Mouse (Mus musculus) cortical plate, adult 2 months (tissue): Measurements from ENCODE around the gene Pigh. TPM values are rescaled to one million over a fixed set of nuclear protein-coding genes. Genes with fewer than 3 reads are reported as not detected.

Experiments
- H3K27ac ChIP-seq: fragments of 200-500 bp; 2 replicates; pipeline ENCODE4 v1.5.1; 2012; ENCODE audit warnings: low read length, control low read depth, inconsistent platforms; ENCODE audit not compliant: insufficient read depth
- H3K4me1 ChIP-seq: fragments of 200-500 bp; 2 replicates; pipeline ENCODE4 v1.6.1; 2011; ENCODE audit warnings: low read length; ENCODE audit not compliant: control insufficient read depth, insufficient read depth
- H3K4me3 ChIP-seq: fragments of 200-500 bp; 2 replicates; pipeline ENCODE4 v1.5.1; 2011; ENCODE audit warnings: mild to moderate bottlenecking, low read length, control low read depth; ENCODE audit not compliant: insufficient read depth
- CTCF ChIP-seq: fragments of 200-500 bp; IDR thresholded peaks from 2 replicates; pipeline ENCODE4 v1.5.1; 2011; ENCODE audit warnings: mild to moderate bottlenecking, control low read depth, low read length; ENCODE audit not compliant: insufficient read depth; ENCODE audit errors: extremely low read depth
- POLR2A ChIP-seq: fragments of 200-500 bp; IDR thresholded peaks from 2 replicates; pipeline ENCODE4 v1.6.1; 2011; ENCODE audit warnings: mild to moderate bottlenecking, low read length, control low read depth; ENCODE audit not compliant: insufficient read depth; ENCODE audit errors: extremely low read depth
- polyA plus RNA-seq: library from polyadenylated mRNA; depleted of rRNA; stranded (reverse); fragments of >200 nt; gene quantifications from 2 replicates; pipeline ENCODE4 v1.2.3, GENCODE M21; 2012

Gene Pigh
- polyA plus RNA-seq, 1 experiment: 11.0 TPM

- no peaks in the 10 kb centered on the region for H3K4me1 ChIP-seq
- TF ChIP-seq CTCF: no peak
- TF ChIP-seq POLR2A: no peak
- H3K4me3 ChIP-seq: no peak overlapping the region
- H3K27ac ChIP-seq: no peak overlapping the region
These were observed 38.8 kb downstream of the Pigh start for GRCm38 (mm10) chr12:79050545-79051212.

- Histone ChIP-seq H3K4me1 (no peaks in the 10 kb centered on the region), H3K4me3 (no peak overlapping the region), H3K27ac (no peak overlapping the region)
- TF ChIP-seq POLR2A (no peak), CTCF (no peak)
These were observed 39.6 kb downstream of the Pigh start for GRCm38 (mm10) chr12:79049807-79050206.

- Histone ChIP-seq H3K4me1 (no peaks in the 10 kb centered on the region), H3K4me3 (no peak overlapping the region), H3K27ac (no peak overlapping the region)
- no peak for TF ChIP-seq POLR2A
- TF ChIP-seq CTCF: no peak
These were observed 40.6 kb downstream of the Pigh start for GRCm38 (mm10) chr12:79048898-79049297.

GRCm38 (mm10) chr12:79047203-79047602 lies 42.2 kb downstream of the Pigh start:
- TF ChIP-seq POLR2A (no peak), CTCF (no peak)
- Histone ChIP-seq H3K27ac (no peak overlapping the region), H3K4me1 (no peaks in the 10 kb centered on the region), H3K4me3 (no peak overlapping the region)

GRCm38 (mm10) chr12:79046171-79046570 lies 43.3 kb downstream of the Pigh start:
- TF ChIP-seq CTCF (no peak), POLR2A (no peak)
- Histone ChIP-seq H3K4me3 (no peak overlapping the region), H3K27ac (no peak overlapping the region), H3K4me1 (no peaks in the 10 kb centered on the region)

GRCm38 (mm10) chr12:79044668-79045067 lies 44.8 kb downstream of the Pigh start:
- TF ChIP-seq CTCF: no peak
- no peak for TF ChIP-seq POLR2A
- Histone ChIP-seq H3K4me3 (no peak overlapping the region), H3K27ac (no peak overlapping the region), H3K4me1 (no peaks in the 10 kb centered on the region)

- TF ChIP-seq CTCF: no peak
- TF ChIP-seq POLR2A: no peak
- no peaks in the 10 kb centered on the region for H3K4me1 ChIP-seq
- no peak overlapping the region for H3K27ac ChIP-seq
These were observed 48.0 kb downstream of the Pigh start for GRCm38 (mm10) chr12:79041436-79041835.

GRCm38 (mm10) chr12:79040201-79040827 lies 49.1 kb downstream of the Pigh start:
- TF ChIP-seq CTCF: no peak
- no peak for TF ChIP-seq POLR2A
- H3K27ac ChIP-seq: no peak overlapping the region
- no peaks in the 10 kb centered on the region for H3K4me1 ChIP-seq
- no peak overlapping the region for H3K4me3 ChIP-seq

More at GRCm38 (mm10) chr12:79041436-79041835, 48.0 kb downstream of the Pigh start:
- H3K4me3 ChIP-seq: no peak overlapping the region

- TF ChIP-seq POLR2A (no peak), CTCF (no peak)
- H3K4me3 ChIP-seq: no peak overlapping the region
- H3K27ac ChIP-seq: no peak overlapping the region
These were observed 49.7 kb downstream of the Pigh start for GRCm38 (mm10) chr12:79039708-79040107.

GRCm38 (mm10) chr12:79035349-79035748 lies 54.1 kb downstream of the Pigh start:
- no peak for TF ChIP-seq CTCF
- TF ChIP-seq POLR2A: no peak
- Histone ChIP-seq H3K4me1 (no peaks in the 10 kb centered on the region), H3K27ac (peak overlapping the region; percentile 65; the same call in 1 of the 2 replicates), H3K4me3 (no peak overlapping the region)

More at GRCm38 (mm10) chr12:79039708-79040107, 49.7 kb downstream of the Pigh start:
- no peaks in the 10 kb centered on the region for H3K4me1 ChIP-seq
